Mouse (Mus musculus): ENCODE results near the gene Gm37240. TPM values are rescaled to one million over a fixed set of nuclear protein-coding genes. Genes with fewer than 3 reads are reported as not detected.
A peak's percentile ranks its signal among the peaks of the same experiment; 100 is the strongest.
"Not testable (repeated sequence)": the region's sequence is repeated elsewhere in the genome, so short reads cannot be mapped to it uniquely, and the experiment has no call there.

Gm37240 gene
- polyA plus RNA-seq, 2 experiments from 2014 or later: 3.6 to 5.5 TPM

DNA sequence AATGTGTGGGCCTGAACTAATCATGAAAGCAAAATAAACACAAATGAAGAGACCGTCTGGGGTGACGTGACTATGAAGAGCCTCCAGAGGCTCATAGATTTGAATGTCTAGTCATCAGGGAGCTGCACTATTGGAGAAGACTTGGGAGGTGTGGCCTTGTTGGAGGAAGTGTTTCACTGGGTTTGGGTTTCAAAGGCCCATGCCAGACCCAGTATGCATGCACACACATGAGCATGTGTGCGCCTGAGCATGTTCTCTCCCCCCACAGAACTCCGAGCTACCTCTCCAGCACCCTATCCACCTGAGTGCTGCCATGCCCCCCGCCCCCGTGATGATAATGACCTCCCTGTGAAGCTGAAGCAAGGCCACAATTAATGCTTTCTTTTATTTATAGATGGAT is 1317.7 kb downstream of the Gm37240 start:
- peak; percentile 75 for ATAC-seq

DNA sequence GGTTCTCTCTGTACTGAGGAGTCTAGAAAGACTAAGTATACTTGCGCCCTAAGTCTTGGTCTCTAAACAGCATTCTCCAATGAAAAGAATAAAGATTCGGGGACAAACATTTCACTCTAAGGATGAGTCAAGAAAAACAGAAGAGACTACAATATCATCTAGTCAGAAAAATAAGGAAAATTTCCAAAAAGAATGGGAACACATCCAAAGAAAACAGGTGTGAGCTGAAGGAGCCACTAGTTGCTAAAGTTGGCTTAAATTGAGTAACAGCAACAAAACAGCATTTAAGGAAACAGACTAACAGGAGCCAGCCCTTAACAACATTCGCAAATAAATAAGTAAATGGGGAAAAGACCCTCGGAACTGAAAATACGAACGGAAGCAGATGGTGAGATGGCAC is 1318.8 kb downstream of the Gm37240 start:
- no peak for ATAC-seq

DNA sequence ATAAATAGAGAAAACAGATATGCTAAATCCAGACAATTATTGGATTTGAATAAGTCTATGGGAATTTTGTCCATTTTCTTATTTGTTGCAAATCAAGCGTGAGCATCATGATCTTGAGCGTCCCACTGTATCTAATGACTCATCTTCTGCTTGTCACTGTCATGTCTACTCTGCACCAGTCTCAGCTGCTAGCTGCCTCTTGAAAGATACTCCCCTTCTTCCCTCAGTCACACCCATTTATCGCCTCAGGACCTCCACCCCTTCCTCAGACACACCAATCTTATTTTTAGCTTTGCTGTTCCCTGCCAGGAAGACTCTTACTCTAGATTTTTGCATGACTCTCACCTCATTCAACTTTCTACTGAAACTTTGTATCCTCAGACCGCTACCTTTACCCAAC is 1323.9 kb downstream of the Gm37240 start:
- no peak for ATAC-seq

DNA sequence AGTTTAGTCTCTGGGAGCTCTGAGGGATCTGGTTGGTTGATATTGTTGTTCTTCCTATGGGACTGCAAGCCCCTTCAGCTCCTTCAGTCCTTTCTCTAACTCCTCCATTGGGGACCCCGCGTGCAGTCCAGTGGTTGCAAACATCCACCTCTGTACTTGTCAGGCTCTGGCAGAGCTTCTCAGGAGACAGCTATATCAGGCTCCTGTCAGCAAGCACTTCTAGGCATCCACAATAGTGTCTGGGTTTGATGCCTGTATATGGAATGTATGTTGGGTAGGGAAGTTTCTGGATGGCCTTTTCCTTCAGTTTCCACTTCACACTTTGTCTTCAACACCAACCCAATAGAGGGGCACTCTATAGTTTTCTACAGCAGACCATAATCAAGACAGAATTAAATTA is 1324.4 kb downstream of the Gm37240 start:
- ATAC-seq: not testable (repeated sequence)

DNA sequence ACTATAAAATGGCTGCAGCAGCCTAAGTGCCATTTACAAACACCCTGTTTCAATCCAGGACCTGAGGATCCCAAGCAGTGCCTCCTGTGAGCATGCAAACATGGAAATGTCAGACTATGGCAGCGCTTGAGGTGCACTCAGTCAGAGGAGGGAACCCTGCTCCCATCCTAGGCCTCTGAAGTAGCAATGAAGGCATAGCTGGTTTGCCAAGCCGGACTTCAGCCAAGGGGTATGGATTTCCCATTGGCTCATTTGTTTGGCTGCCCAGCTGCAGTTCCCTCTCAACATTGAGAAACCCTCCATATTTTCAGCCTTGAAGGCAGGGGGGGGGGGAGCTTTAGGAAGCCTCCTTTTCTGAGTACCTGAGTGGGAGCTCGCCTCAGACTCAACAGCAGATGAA is 1329.0 kb downstream of the Gm37240 start:
- ATAC-seq: no peak

DNA sequence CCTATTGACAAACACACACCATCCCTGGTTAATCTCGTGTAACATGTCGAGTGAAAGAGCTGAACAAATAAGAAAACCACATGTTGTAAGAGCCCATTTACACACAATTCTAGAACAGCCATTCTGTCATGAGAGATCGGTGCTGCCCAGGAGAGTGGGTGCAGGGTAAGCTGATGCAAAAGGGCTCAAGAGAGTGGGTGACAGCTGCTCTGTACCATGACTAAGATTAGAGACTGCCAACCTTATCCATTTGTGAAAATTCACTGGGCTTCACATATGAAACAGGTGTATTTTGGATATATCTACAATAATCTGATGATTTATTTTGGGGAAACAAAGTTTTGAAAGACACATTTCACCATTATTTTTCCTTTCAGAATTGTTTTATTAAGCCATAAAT is 1331.5 kb downstream of the Gm37240 start:
- ATAC-seq: no peak

DNA sequence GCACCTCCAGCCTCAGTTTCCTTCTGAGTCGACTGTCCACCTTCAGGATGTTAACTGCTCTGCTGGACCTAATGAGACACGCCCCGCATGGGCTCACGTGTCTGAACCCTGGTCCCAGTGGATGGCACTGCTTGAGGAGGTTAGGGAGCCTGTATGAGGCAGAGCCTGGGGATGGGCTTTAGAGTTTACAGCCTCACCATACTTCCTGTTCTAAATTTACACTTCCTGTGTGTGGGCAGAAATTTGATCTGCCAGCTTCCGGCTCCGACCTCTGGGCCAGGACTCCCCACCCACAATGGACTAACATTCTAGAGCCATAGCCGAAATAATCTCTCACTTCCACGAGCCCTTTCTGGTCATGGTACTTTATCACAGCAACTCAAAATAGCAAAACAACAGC is 1340.1 kb downstream of the Gm37240 start:
- peak; percentile 74 for ATAC-seq

DNA sequence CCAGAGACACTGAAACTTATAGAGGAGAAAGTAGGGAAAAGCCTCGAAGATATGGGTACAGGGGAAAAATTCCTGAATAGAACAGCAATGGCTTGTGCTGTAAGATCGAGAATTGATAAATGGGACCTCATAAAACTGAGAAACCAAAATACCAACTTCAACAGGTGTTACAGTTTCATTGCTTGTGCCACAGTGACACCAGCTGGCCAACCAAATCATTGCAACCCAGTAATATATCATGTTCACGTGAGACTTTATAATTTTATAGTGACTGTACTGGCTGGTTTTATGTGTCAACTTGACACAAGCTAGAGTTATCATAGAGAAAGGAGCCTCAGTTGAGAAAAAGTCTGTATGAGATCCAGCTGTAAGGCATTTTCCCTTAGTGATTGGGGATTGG is 1344.9 kb downstream of the Gm37240 start:
- peak; percentile 79 for ATAC-seq

DNA sequence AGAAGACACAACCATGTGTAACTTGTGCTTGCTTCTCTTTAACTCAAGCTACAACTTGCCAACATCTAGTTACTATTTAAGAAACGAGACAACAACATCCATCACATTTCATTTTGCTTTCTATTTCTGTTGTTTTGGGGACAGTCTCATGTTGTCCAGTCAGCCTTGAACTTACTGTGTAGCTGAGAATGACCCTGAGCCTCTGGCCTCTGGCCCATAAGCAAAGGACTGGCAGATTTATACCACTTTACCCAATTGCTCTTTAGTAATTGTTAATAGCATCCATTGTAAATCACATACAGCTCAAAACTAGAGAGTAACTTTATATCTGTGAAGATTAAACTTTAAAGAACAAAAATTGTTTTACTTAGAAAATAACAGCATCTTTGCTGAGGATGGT is 1345.4 kb downstream of the Gm37240 start:
- ATAC-seq: no peak

DNA sequence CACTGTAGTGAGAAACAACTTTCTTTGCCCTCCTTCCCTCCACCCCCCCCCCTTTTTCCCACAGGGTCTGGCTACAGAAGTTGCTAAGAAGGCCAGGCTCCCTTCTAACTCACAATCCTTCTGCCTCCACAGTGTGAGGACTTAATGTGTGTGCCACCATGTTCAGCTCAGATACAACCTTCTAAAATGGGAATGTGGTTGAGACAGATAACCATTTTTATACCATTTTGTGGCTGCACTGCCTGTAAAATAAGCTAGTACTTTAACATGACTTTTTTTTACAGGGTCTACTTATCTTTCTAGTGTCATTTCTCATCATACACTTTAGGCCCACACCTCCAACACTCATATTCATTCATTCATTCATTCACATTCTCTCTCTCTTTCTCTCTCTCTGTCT is 1346.7 kb downstream of the Gm37240 start:
- no peak for ATAC-seq

DNA sequence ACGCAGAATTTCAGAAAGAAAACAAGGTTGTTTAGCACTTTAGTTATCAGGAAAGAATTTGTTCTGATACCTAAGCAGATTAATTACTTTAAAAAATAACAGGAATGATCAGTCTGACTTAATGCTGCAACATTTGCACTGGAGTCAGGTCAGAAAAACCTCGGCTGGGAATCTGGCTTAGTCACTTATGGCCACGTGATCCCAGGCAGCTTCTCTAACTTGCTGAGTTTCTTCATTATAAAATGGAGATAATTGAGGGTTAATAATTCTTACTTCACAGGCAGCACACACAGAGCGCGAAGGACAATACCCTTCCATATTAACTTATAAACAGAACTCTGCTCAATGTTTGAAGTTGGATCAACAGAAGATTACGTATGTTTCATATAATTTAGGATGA is 1350.3 kb downstream of the Gm37240 start:
- ATAC-seq: no peak

DNA sequence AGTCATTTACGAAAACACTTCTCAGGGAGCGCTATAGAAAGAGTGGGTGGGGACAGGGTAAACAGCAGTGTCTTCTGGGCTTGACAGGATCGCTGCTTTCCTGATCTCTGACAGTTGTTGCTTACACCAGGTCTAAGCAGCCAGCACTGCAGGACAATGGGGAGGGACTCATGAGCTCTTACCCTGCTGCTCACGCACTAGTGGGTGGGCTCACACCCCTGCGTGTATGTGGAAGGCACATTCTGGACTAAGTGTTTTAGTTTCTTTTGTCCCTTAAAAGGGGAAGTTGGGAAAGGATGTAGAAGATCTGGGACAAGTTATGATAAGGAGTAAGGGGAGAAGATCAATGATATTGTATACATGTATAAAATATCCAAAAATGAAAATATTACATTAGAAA is 1354.1 kb downstream of the Gm37240 start:
- ATAC-seq: no peak

DNA sequence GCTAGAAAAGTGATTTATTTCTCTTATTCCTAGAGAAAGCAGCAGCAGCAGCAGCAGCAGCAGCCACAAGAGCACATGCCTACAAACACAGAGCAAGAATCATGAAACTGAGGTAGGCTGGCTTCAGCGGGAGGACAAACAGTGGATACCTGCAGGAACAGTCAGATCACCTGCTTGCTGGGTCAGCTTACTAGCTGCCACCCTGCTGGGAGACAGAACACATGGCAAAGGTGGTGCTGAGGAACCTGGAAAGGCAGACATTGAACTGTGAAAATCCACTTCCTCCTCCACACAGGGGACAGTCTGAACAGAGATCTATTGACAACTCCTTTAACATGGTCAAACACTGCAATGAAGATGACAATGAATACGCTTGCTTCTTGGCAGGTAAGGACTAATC is 1358.3 kb downstream of the Gm37240 start:
- ATAC-seq: no peak

DNA sequence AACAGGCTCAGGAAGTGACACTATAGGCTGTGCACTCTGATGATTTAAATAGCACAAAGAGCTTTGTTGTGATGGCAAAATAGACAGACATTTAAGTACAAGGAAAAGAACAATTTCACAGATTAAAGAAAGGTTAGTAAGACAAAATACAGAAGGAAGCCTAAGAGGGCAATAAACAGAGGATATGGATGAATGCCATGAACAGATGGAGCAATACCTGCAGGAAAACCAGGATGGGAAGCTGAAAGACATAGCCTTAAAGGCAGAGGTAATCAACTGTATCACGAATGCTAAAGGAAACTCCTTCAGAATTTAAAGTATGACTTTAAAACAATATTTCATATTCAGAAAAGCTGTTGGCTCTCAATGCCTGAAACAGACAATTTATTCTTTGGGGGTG is 1362.4 kb downstream of the Gm37240 start:
- no peak for ATAC-seq

DNA sequence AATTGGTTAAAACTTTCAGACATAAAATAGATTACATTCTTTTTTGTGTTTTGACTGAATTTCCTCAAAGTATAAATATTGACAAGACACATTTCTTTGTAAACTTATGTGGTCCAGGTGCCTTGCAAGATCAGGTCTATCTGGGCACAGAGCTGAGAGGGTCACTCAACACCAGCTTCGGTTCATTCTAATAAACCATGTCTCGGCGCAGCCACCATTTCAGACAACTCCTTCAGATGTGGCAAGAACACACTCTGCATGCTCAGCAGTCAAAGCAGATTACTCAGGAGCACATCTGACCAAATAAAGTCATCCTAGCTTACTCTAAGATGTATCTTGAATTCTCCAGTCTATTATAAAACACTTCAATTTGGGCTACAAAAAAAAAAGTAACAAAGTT is 1371.2 kb downstream of the Gm37240 start:
- ATAC-seq: no peak

DNA sequence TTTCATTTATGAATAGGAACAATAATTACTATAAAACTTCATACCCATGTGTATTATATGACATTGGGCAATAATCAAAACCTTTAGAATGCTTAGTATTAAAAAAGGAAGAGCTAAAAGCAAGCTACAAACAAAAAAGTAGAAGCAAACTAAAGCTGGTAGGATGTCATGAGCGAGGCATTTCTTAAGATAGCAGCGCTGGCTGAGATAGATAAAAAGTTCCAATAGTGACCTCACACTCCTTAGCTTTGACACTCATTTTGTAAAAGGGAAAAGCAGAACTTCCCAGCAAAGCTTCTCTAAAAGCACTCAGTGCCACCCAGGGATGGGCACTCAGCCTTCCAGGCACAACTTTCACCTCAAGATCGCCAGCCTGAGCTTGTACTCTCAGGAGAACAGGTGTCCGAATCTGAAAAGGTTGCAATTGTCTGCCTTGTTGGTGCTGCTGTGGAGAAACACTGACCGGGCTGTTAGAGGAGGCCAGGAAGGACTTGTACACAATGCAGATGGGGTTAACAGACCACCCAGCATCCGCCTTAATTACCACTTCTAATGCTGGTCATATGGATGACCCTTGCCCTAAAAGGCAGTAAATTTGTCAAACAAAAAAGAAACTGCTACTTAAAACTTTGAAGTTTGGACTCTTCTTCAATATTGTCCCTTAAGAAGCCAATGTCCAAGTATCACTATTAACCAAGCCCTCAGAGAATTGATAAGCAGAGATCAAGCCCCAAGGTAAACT is 1374.4 kb downstream of the Gm37240 start:
- ATAC-seq: no peak

DNA sequence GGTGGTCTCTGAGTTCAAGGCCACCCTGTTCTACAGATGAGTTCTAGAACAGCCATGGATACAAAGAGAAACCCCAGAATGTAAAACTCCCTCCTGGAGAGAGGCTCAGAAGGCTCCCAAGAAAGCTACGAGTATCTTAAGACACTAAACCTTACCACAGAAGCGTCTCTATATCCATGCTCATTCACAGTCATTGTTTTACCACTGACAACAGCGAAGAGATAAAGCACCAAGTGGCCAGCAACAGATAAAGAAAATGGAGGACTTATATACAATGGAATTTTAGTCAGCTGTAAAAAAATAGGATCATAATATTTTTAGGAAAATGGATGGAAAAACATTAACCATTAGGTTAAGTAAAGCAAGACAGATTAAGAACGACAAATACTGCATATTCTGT is 1382.1 kb downstream of the Gm37240 start:
- ATAC-seq: no peak

DNA sequence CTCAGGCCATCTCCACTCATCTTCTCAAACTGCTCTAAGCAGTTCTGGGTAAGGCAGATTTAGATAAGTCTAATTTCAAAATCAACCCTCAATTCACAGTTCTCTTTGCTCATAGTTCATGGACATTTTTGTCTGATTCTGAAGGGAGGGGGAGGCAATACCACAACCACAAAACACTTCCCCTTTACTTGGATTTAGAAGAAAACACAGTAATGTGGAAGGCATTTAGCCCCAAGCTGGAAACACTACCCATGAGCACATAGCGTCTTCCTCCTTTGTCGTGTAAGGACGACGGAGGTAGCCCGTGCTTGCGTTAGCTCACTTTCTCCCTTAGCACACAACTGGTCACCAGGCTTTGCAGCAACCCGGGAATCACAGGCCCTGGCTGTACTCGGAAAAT is 1383.0 kb downstream of the Gm37240 start:
- no peak for ATAC-seq

DNA sequence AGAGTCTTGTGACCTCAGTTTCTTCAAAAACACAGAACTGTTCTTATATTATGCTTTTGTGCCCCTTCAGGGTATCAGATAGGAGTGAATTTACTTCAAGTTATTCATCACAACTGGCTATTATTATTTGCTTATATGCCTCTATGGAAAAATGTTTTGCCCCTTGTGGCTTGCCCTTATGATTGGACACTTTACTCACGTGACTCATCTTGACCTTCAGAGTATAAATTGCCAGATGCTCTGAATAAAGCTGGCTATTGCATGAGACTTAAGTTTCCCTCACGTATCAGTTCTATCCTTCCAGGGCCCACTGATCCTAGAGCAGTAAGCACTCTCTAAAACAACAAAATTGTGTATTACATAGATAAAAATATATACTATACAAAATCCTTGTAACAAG is 1385.2 kb downstream of the Gm37240 start:
- ATAC-seq: no peak

DNA sequence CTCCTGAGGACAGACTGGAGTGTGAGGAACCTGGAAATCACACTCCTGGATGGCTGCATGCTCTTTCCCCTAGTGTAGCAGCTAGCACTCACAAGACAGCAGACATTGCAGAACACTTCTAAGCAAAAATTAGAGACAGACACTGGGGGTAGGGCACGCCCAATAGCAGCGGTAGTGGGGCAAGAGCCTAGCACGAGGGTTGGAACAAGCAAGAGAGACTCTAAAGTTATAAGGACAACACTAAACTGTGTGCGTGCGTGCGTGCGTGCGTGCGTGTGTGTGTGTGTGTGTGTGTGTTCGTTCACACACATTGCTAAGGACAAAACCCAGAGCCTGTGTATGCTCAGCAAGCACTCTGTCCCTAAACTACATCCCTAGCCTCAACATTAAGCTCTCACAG is 1386.8 kb downstream of the Gm37240 start:
- ATAC-seq: no peak

DNA sequence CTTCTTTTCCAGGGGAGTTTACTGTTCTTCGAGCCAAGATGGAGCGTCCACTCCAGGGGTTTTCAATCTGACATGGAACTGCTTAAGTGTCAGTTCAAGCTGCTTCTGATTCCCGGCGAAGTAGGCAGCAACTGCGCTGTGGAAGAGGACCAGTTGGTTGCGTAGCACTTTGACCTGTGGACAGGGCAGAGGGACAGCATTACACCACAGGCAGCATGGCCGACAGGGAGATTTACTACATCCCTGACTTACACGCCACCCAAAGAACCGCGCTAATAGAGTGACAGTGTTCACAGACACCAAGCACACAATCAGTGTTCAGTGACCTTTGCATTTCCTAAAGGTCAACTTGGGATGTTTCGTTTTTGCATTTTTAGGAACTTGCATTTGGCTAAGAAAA is 1389.6 kb downstream of the Gm37240 start:
- ATAC-seq: no peak

DNA sequence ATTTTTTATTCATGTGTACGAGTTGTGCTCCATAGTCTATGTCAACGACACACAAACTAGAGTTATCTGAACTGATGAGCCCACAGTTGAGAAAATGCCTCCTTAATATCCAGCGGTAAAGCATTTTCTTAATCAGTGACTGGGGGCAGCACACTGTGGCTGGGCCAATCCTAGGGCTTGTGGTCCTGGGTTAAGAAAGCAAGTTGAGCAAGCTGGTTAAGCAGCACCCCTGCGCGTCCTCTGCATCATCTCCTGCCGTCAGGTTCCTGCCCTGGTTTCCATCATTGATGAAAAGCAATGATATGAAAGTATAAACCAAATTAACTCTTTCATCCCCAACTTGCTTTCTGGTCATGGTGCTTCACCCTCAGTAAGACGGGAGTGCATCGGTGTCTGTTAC is 1394.7 kb downstream of the Gm37240 start:
- ATAC-seq: no peak

DNA sequence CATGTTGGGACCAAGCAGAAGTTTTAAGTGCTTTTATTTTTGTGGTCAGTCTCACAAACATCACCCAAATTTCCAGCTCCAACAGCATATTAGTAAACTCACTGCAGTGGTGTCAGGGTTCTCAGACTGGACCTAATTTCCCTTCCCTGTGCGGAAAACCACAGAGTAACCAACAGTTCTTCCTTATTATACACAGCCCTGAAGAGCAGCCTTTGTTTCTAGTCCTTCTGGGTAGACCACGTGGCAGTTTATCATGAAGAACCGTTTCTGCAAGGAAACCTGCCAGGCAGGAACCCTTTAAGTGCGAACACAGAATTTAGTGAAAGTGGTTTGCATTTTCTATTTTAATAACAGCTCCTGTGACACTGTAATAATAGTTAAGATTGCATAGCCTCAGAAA is 1395.2 kb downstream of the Gm37240 start:
- no peak for ATAC-seq

DNA sequence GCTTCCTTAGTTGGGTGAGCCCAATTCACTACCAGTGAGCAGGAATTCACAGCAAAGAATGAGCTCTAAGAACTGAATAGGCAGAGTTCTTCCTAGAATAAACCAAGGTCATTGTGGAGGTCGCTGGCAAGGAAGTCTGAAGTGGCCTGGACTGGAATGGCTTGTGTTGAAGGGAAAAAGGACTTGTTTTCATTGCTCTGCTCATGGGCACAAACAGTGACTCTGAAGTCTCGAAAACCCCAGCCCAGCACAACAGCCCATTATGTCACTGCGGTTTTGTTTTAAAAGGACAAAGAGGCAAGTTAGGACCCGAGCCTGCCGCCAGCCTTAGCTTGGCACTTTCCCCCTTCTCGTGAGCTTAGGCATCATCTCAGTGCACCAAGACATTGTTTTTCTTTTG is 1398.6 kb downstream of the Gm37240 start:
- ATAC-seq: no peak

DNA sequence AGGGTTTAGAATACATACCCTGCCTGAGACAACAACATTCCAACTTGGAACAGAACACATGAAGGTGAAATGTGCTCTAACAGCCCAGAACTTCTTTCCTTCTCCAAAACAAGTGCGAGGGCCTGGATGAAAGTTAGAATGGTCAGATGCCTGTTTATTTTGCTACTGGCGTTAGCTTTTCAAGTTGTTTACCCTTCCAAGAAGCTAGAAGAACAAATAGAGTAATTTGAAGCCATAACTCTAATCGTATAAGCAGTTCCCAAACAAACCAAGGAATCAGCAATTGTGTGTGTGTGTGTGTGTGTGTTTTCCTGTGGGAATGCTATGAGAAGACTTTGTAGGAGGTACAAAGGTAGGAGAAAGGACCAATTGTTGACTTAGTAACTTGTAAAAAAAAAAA is 1402.4 kb downstream of the Gm37240 start:
- no peak for ATAC-seq

All from CD4-positive, CD25-positive, alpha-beta regulatory T cell, adult 4 months (primary cell).